Mouse (Mus musculus) forebrain, postnatal 0 days (tissue): Measurements from ENCODE around the gene Rps6ka5. TPM values are rescaled to one million over a fixed set of nuclear protein-coding genes. Genes with fewer than 3 reads are reported as not detected.

Experiments used
- ATAC-seq: fragments of 200-750 bp; cut with Nextera tagmentation; 2 replicates; pipeline ENCODE4 v1.8.0; 2017; ENCODE audit warnings: mild to moderate bottlenecking, moderate library complexity
- DNase-seq: peaks from one replicate; pipeline ENCODE4 v3.0.0-alpha.2; 2015
- H3K27ac ChIP-seq: fragments of 300-500 bp; sonication (generic); 2 replicates; pipeline ENCODE4 v1.5.1; 2014; ENCODE audit warnings: low read depth, mild to moderate bottlenecking, antibody characterized with exemption, low read length, moderate library complexity, mixed read lengths
- H3K27me3 ChIP-seq: fragments of 300-500 bp; sonication (generic); 2 replicates; pipeline ENCODE4 v1.6.1; 2014; ENCODE audit warnings: mild to moderate bottlenecking, low read length, mixed read lengths; ENCODE audit not compliant: insufficient read depth
- H3K36me3 ChIP-seq: fragments of 300-500 bp; sonication (generic); 2 replicates; pipeline ENCODE4 v1.6.1; 2014; ENCODE audit warnings: mild to moderate bottlenecking, moderate library complexity; ENCODE audit not compliant: insufficient read depth
- H3K4me1 ChIP-seq: fragments of 300-500 bp; sonication (generic); 2 replicates; pipeline ENCODE4 v1.6.1; 2014; ENCODE audit warnings: antibody characterized with exemption; ENCODE audit not compliant: insufficient read depth
- H3K4me2 ChIP-seq: fragments of 300-500 bp; sonication (generic); 2 replicates; pipeline ENCODE4 v1.6.1; 2014; ENCODE audit warnings: low read depth, mild to moderate bottlenecking, moderate library complexity
- H3K4me3 ChIP-seq: fragments of 300-500 bp; sonication (generic); 2 replicates; pipeline ENCODE4 v1.5.1; 2014; ENCODE audit warnings: low read depth, low read length, mixed read lengths
- H3K9ac ChIP-seq: fragments of 300-500 bp; sonication (generic); 2 replicates; pipeline ENCODE4 v1.6.1; 2014; ENCODE audit warnings: mild to moderate bottlenecking
- H3K9me3 ChIP-seq: fragments of 300-500 bp; sonication (generic); 2 replicates; pipeline ENCODE4 v1.6.1; 2016; ENCODE audit warnings: low read length
- CTCF ChIP-seq: sonication (generic); IDR thresholded peaks from 2 replicates; pipeline ENCODE4 v1.5.1; 2016; ENCODE audit warnings: antibody characterized with exemption, control low read depth, low read depth
- WGBS: fragments of 180-500 bp; shearing (Covaris S2); extraction: QIAGEN DNeasy Blood & Tissue Kit; methylation state at CpG from one replicate; pipeline ENCODE4 v1.1.7; 2014; 5-methylcytosine and 5-hydroxymethylcytosine counted together
- polyA plus RNA-seq: library from polyadenylated mRNA; unstranded; fragments of >200 nt; fragmentation: Nextera tagmentation; extraction: Ambion mirVana; gene quantifications from 2 replicates; pipeline ENCODE4 v1.2.1, GENCODE M21; 2015
- total RNA-seq: library from RNA; depleted of rRNA; stranded (reverse); fragments of >200 nt; gene quantifications from 2 replicates; pipeline ENCODE4 v1.2.3, GENCODE M21; 2014

Gene Rps6ka5
- total and polyA plus RNA-seq, 2 experiments from 2014 or later, result 8.7 to 29.5 TPM

GRCm38 (mm10) chr12:100626273-100626990 lies 100.4 kb downstream of the Rps6ka5 start:
- Histone ChIP-seq H3K27me3 (no peaks in the 10 kb centered on the region), H3K36me3 (no peaks in the 10 kb centered on the region), H3K9ac (no peak overlapping the region), H3K4me2 (no peak overlapping the region), H3K4me1 (0 out of 2 replicates have a peak, but pooled peaks cover 4% of the 10 kb centered on the region), H3K27ac (no peak overlapping the region), H3K4me3 (no peak overlapping the region), H3K9me3 (no peaks in the 10 kb centered on the region)
- no peak for TF ChIP-seq CTCF
- 69% methylated on average over 4 of the region's 4 CpGs for WGBS
- no peak for DNase-seq
- no peak for ATAC-seq

- Histone ChIP-seq H3K4me1 (0 out of 2 replicates have a peak, but pooled peaks cover 4% of the 10 kb centered on the region), H3K4me3 (no peak overlapping the region), H3K27ac (no peak overlapping the region), H3K4me2 (no peak overlapping the region), H3K27me3 (no peaks in the 10 kb centered on the region), H3K36me3 (no peaks in the 10 kb centered on the region), H3K9ac (no peak overlapping the region), H3K9me3 (no peaks in the 10 kb centered on the region)
- 85% methylated on average over 3 of the region's 3 CpGs for WGBS
- DNase-seq (no peak), ATAC-seq (no peak)
- TF ChIP-seq CTCF, result no peak
Measured at GRCm38 (mm10) chr12:100624854-100625447, 101.8 kb downstream of the Rps6ka5 start.

GRCm38 (mm10) chr12:100615251-100615650 lies 111.5 kb downstream of the Rps6ka5 start:
- Histone ChIP-seq H3K4me2 (no peak overlapping the region), H3K27ac (no peak overlapping the region), H3K4me1 (no peaks in the 10 kb centered on the region), H3K9me3 (no peaks in the 10 kb centered on the region), H3K9ac (no peak overlapping the region), H3K36me3 (no peaks in the 10 kb centered on the region), H3K4me3 (no peak overlapping the region), H3K27me3 (no peaks in the 10 kb centered on the region)
- DNase-seq, result no peak
- no peak for TF ChIP-seq CTCF
- WGBS, result 49% methylated on average over 2 of the region's 2 CpGs
- ATAC-seq, result no peak

DNA sequence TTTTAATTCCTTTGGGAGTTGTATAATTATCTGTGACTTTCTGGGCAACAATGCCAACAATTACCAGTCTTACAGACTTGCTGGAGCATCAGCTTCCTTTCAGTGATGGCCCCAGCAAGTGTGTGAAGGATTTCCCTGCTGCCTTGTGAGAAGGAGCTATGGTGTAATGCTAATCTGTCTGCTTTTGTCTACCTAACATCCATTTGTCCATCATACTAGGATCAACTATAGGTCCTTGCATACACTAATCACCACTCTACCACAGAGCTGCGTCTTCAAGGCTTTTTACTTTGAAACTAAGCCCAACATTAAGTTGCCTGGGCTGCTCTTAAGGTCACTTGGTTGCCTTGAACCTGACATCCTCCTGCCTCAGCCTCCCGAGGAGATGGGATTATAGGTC lies 112.9 kb downstream of the Rps6ka5 start:
- no peak for ATAC-seq
- TF ChIP-seq CTCF, result no peak

DNA sequence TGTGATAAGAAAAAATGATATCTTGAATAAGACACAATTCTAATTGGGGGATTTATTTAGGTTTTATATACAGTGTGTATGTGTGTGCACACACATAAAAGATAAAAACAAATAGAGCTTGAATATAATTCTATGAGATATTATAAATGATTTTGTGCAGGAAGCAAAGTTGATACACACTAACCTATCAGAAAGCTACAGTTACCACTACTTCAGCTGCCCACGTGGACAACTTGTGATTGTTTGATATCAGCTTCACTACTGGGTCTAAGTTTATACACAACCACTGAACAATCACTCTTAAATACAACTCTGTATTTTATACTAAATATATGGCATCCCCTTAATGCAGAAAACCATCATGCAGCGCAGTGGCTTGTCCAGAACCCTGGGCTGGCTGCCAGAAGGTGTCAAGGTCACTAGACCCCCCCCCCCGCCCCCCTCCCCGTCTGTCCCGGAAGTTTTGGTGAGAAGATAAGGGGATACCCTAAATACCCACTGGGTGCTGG lies 113.5 kb downstream of the Rps6ka5 start:
- no peak for ATAC-seq

More for the DNA sequence above, 112.9 kb downstream of the Rps6ka5 start:
- Histone ChIP-seq H3K27ac (no peak overlapping the region), H3K9me3 (no peaks in the 10 kb centered on the region), H3K9ac (no peak overlapping the region), H3K4me2 (no peak overlapping the region), H3K27me3 (no peaks in the 10 kb centered on the region), H3K36me3 (no peaks in the 10 kb centered on the region), H3K4me1 (no peaks in the 10 kb centered on the region), H3K4me3 (no peak overlapping the region)
- no peak for DNase-seq
- 88% methylated on average over 2 of the region's 2 CpGs for WGBS

GRCm38 (mm10) chr12:100609766-100610165 lies 117.0 kb downstream of the Rps6ka5 start:
- Histone ChIP-seq H3K4me1 (no peaks in the 10 kb centered on the region), H3K9ac (no peak overlapping the region), H3K4me2 (no peak overlapping the region), H3K27ac (no peak overlapping the region), H3K4me3 (no peak overlapping the region), H3K9me3 (no peaks in the 10 kb centered on the region), H3K36me3 (no peaks in the 10 kb centered on the region), H3K27me3 (no peaks in the 10 kb centered on the region)
- DNase-seq (no peak), ATAC-seq (no peak)
- 85% methylated on average over 5 of the region's 5 CpGs for WGBS
- TF ChIP-seq CTCF, result no peak

More for the DNA sequence above, 113.5 kb downstream of the Rps6ka5 start:
- no peak overlapping the region for H3K4me2 ChIP-seq
- no peak overlapping the region for H3K9ac ChIP-seq
- H3K36me3 ChIP-seq, result no peaks in the 10 kb centered on the region
- no peaks in the 10 kb centered on the region for H3K9me3 ChIP-seq
- H3K27me3 ChIP-seq, result no peaks in the 10 kb centered on the region
- TF ChIP-seq CTCF, result no peak
- no peak overlapping the region for H3K4me3 ChIP-seq
- WGBS, result 77% methylated on average over 5 of the region's 5 CpGs
- no peaks in the 10 kb centered on the region for H3K4me1 ChIP-seq
- no peak overlapping the region for H3K27ac ChIP-seq
- no peak for DNase-seq

DNA sequence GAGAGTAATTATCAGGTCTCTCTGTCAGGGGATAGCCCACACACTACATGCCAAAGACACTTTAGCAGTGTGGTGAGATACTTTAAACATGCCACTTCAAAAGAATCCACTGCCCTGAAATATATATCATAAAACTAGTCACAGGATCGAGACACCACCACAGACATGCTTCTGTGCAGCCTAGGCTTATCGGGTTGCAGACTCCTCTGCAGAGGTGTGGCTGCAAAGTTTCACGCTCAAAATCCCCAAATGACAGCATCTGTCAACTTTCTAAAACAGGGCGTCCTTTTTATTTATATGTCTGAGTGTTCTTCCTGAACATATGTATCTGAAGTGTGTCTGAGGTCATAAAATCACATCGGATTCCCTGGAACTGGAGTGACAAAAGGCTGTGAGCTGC lies 117.7 kb downstream of the Rps6ka5 start:
- H3K9me3 ChIP-seq, result no peaks in the 10 kb centered on the region
- H3K36me3 ChIP-seq, result no peaks in the 10 kb centered on the region
- ATAC-seq (no peak), DNase-seq (no peak)
- WGBS, result 86% methylated on average over 5 of the region's 5 CpGs
- H3K4me2 ChIP-seq, result no peak overlapping the region
- TF ChIP-seq CTCF, result no peak
- H3K4me3 ChIP-seq, result no peak overlapping the region
- no peak overlapping the region for H3K9ac ChIP-seq
- H3K27ac ChIP-seq, result no peak overlapping the region
- H3K27me3 ChIP-seq, result no peaks in the 10 kb centered on the region
- no peaks in the 10 kb centered on the region for H3K4me1 ChIP-seq
